Mouse (Mus musculus) urinary bladder, postnatal 25 days (tissue): Measurements from ENCODE around the gene Tpra1.

Experiments
- DNase-seq: peaks from one replicate; pipeline ENCODE4 v3.0.0; 2022; ENCODE audit warnings: low spot score

Tpra1 gene

GRCm38 (mm10) chr6:88957801-88958211, 55.8 kb downstream of the Tpra1 start:
- DNase-seq, result no peak

GRCm38 (mm10) chr6:88958305-88958704, 56.3 kb downstream of the Tpra1 start:
- no peak for DNase-seq

- DNase-seq, result peak; percentile 46
Observed at GRCm38 (mm10) chr6:88959834-88960233, 57.8 kb downstream of the Tpra1 start.

- DNase-seq, result no peak
Observed at GRCm38 (mm10) chr6:88960941-88961340, 58.9 kb downstream of the Tpra1 start.
